Mouse (Mus musculus): ENCODE results near the gene Aamp. TPM values are rescaled to one million over a fixed set of nuclear protein-coding genes. Genes with fewer than 3 reads are reported as not detected.

Aamp gene
- total and polyA plus RNA-seq, 3 experiments: 108 to 172 (median 163) TPM

- Histone ChIP-seq H3K79me2 (replicated peaks; ENCODE audit: control insufficient read depth, extremely low read depth, insufficient read depth, poor library complexity, severe bottlenecking) (no peaks in the 10 kb centered on the region), H3K4me1 (ENCODE audit: control insufficient read depth in 1 of 2, insufficient read depth in 2 of 2) (peaks cover 0 to 11% of the 10 kb centered on the region in 2 experiments; a peak in 2 of 4 replicates), H3K9ac (ENCODE audit: insufficient read depth, low read depth) (no peak overlapping the region), H3K4me2 (ENCODE audit: insufficient read depth, low read depth, poor library complexity, severe bottlenecking) (no peak overlapping the region), H3K27me3 (replicated peaks) (no peaks in the 10 kb centered on the region), H3K36me3 (replicated peaks in 1 of 2; ENCODE audit: control insufficient read depth in 1 of 2, insufficient read depth in 1 of 2, low read length in 1 of 2) (no peaks in the 10 kb centered on the region), H3K27ac (ENCODE audit: insufficient read depth, low read depth) (no peak overlapping the region), H3K4me3 (replicated peaks in 1 of 3; ENCODE audit: low read depth in 2 of 3, low read length in 2 of 3, poor library complexity in 1 of 3) (no peak overlapping the region), H3K9me3 (replicated peaks; ENCODE audit: low read length) (peaks cover 5% of the 10 kb centered on the region)
- TF ChIP-seq TBP (conservative IDR thresholded peaks at IDR 0.05; ENCODE audit: low read depth, low read length): no peak
- no peak for DNase-seq (ENCODE audit: extremely low read depth)
- dilution Hi-C loops (cut with MboI; ENCODE audit: extremely low pct_ligation_motif_present, extremely low pct_unique_long_range_greater_than_20kb, low sequenced_read_pairs) (no loop called here), in situ Hi-C loops (cut with MboI; ENCODE audit: low pct_ligation_motif_present, low pct_unique_long_range_greater_than_20kb, low sequenced_read_pairs) (no loop called here)
Observed at GRCm38 (mm10) chr1:74229942-74230341, 54.6 kb downstream of the Aamp start.

Other genes with a start within 250 kb of the Aamp start
- 0.89 and 1.0 TPM in 2 replicates for gene Tns1, start 160.3 kb downstream of the Aamp start, total RNA-seq (2012; rRNA removed)
- gene Tns1, start 160.3 kb downstream of the Aamp start, total RNA-seq (2014; rRNA removed): 0.40 and 0.89 TPM in 2 replicates
- gene Tns1, start 160.3 kb downstream of the Aamp start, polyA plus RNA-seq (2012; ENCODE audit: insufficient read length, low read depth): 2.5 and 3.6 TPM in 2 replicates
- gene Rufy4, start 159.2 kb downstream of the Aamp start, total RNA-seq (2012; rRNA removed): not detected in 2 replicates
- not detected in 2 replicates for gene Rufy4, start 159.2 kb downstream of the Aamp start, total RNA-seq (2014; rRNA removed)
- not detected in 2 replicates for gene Rufy4, start 159.2 kb downstream of the Aamp start, polyA plus RNA-seq (2012; ENCODE audit: insufficient read length, low read depth)
- gene Cxcr2, start 130.7 kb downstream of the Aamp start, total RNA-seq (2012; rRNA removed): 0.17 and 0.29 TPM in 2 replicates
- gene Cxcr2, start 130.7 kb downstream of the Aamp start, total RNA-seq (2014; rRNA removed): not detected in 2 replicates
- gene Cxcr2, start 130.7 kb downstream of the Aamp start, polyA plus RNA-seq (2012; ENCODE audit: insufficient read length, low read depth): 0.10 TPM in 1 of 2 replicates, not detected in the other
- gene Cxcr1, start 90.1 kb downstream of the Aamp start, total RNA-seq (2012; rRNA removed): not detected in 2 replicates
- gene Cxcr1, start 90.1 kb downstream of the Aamp start, total RNA-seq (2014; rRNA removed): not detected in 2 replicates
- gene Cxcr1, start 90.1 kb downstream of the Aamp start, polyA plus RNA-seq (2012; ENCODE audit: insufficient read length, low read depth): not detected in 2 replicates
- 218 and 234 TPM in 2 replicates for gene Arpc2, start 48.7 kb downstream of the Aamp start, total RNA-seq (2012; rRNA removed)
- gene Arpc2, start 48.7 kb downstream of the Aamp start, total RNA-seq (2014; rRNA removed): 455 and 462 TPM in 2 replicates
- 504 and 522 TPM in 2 replicates for gene Arpc2, start 48.7 kb downstream of the Aamp start, polyA plus RNA-seq (2012; ENCODE audit: insufficient read length, low read depth)
- 0.21 TPM in 1 of 2 replicates, not detected in the other for gene Gpbar1, start 6.2 kb downstream of the Aamp start, total RNA-seq (2012; rRNA removed)
- gene Gpbar1, start 6.2 kb downstream of the Aamp start, total RNA-seq (2014; rRNA removed): not detected in 2 replicates
- not detected in 2 replicates for gene Gpbar1, start 6.2 kb downstream of the Aamp start, polyA plus RNA-seq (2012; ENCODE audit: insufficient read length, low read depth)
- 117 and 154 TPM in 2 replicates for gene Pnkd, start 192 bp upstream of the Aamp start, total RNA-seq (2012; rRNA removed)
- gene Pnkd, start 192 bp upstream of the Aamp start, total RNA-seq (2014; rRNA removed): 42.7 and 45.5 TPM in 2 replicates
- 263 and 318 TPM in 2 replicates for gene Pnkd, start 192 bp upstream of the Aamp start, polyA plus RNA-seq (2012; ENCODE audit: insufficient read length, low read depth)
- gene Tmbim1, start 20.9 kb upstream of the Aamp start, total RNA-seq (2012; rRNA removed): 30.9 and 32.4 TPM in 2 replicates
- 26.6 and 28.3 TPM in 2 replicates for gene Tmbim1, start 20.9 kb upstream of the Aamp start, total RNA-seq (2014; rRNA removed)
- 31.1 and 35.1 TPM in 2 replicates for gene Tmbim1, start 20.9 kb upstream of the Aamp start, polyA plus RNA-seq (2012; ENCODE audit: insufficient read length, low read depth)
- 0.21 and 0.30 TPM in 2 replicates for gene Catip, start 77.4 kb upstream of the Aamp start, total RNA-seq (2012; rRNA removed)
- 0.11 and 0.20 TPM in 2 replicates for gene Catip, start 77.4 kb upstream of the Aamp start, total RNA-seq (2014; rRNA removed)
- gene Catip, start 77.4 kb upstream of the Aamp start, polyA plus RNA-seq (2012; ENCODE audit: insufficient read length, low read depth): 2.1 and 2.6 TPM in 2 replicates
- gene Slc11a1, start 90.5 kb upstream of the Aamp start, total RNA-seq (2012; rRNA removed): 21.3 and 35.7 TPM in 2 replicates
- gene Slc11a1, start 90.5 kb upstream of the Aamp start, total RNA-seq (2014; rRNA removed): 14.0 and 17.0 TPM in 2 replicates
- 85.8 and 96.4 TPM in 2 replicates for gene Slc11a1, start 90.5 kb upstream of the Aamp start, polyA plus RNA-seq (2012; ENCODE audit: insufficient read length, low read depth)
- 23.4 and 26.0 TPM in 2 replicates for gene Ctdsp1, start 106.8 kb upstream of the Aamp start, total RNA-seq (2012; rRNA removed)
- gene Ctdsp1, start 106.8 kb upstream of the Aamp start, total RNA-seq (2014; rRNA removed): 11.8 and 14.4 TPM in 2 replicates
- 57.5 and 65.8 TPM in 2 replicates for gene Ctdsp1, start 106.8 kb upstream of the Aamp start, polyA plus RNA-seq (2012; ENCODE audit: insufficient read length, low read depth)
- 0.08 TPM in 1 of 2 replicates, not detected in the other for gene Vil1, start 124.6 kb upstream of the Aamp start, total RNA-seq (2012; rRNA removed)
- not detected in 2 replicates for gene Vil1, start 124.6 kb upstream of the Aamp start, total RNA-seq (2014; rRNA removed)
- gene Vil1, start 124.6 kb upstream of the Aamp start, polyA plus RNA-seq (2012; ENCODE audit: insufficient read length, low read depth): 0.10 TPM in 1 of 2 replicates, not detected in the other
- 46.1 and 52.3 TPM in 2 replicates for gene Cnot9, start 221.3 kb upstream of the Aamp start, total RNA-seq (2012; rRNA removed)
- 80.8 and 84.5 TPM in 2 replicates for gene Cnot9, start 221.3 kb upstream of the Aamp start, total RNA-seq (2014; rRNA removed)
- gene Cnot9, start 221.3 kb upstream of the Aamp start, polyA plus RNA-seq (2012; ENCODE audit: insufficient read length, low read depth): 58.5 and 70.5 TPM in 2 replicates

Data from CH12.LX (cell line).